Mouse (Mus musculus) embryonic facial prominence, embryonic 11.5 days (tissue): ENCODE results near the gene St3gal2. TPM values are rescaled to one million over a fixed set of nuclear protein-coding genes. Genes with fewer than 3 reads are reported as not detected.

Source experiments
- ATAC-seq: fragments of 200-750 bp; cut with Nextera tagmentation; replicated peaks from 2 replicates; pipeline ENCODE4 v1.8.0; 2017; ENCODE audit warnings: low read depth; ENCODE audit not compliant: insufficient number of reproducible peaks, low FRiP score, low TSS enrichment
- DNase-seq: peaks from one replicate; pipeline ENCODE4 v3.0.0-alpha.2; 2015; ENCODE audit warnings: low spot score
- H3K27ac ChIP-seq: fragments of 300-500 bp; sonication (generic); replicated peaks from 2 replicates; pipeline ENCODE4 v1.5.1; 2014; ENCODE audit warnings: mild to moderate bottlenecking, low read depth, low read length, control low read depth
- H3K27me3 ChIP-seq: fragments of 300-500 bp; sonication (generic); 2 replicates; pipeline ENCODE4 v1.6.1; 2014; ENCODE audit warnings: mild to moderate bottlenecking, low read length, moderate library complexity, mixed read lengths; ENCODE audit not compliant: control insufficient read depth, insufficient read depth
- H3K36me3 ChIP-seq: fragments of 300-500 bp; sonication (generic); replicated peaks from 2 replicates; pipeline ENCODE4 v1.6.1; 2014; ENCODE audit warnings: low read depth, mild to moderate bottlenecking, low read length, moderate library complexity, mixed read lengths; ENCODE audit not compliant: control insufficient read depth, insufficient read depth
- H3K4me1 ChIP-seq: fragments of 300-500 bp; sonication (generic); 2 replicates; pipeline ENCODE4 v1.6.1; 2014; ENCODE audit warnings: low read length, mixed read lengths; ENCODE audit not compliant: control insufficient read depth, insufficient read depth
- H3K4me2 ChIP-seq: fragments of 300-500 bp; sonication (generic); 2 replicates; pipeline ENCODE4 v1.6.1; 2014; ENCODE audit warnings: low read depth, mild to moderate bottlenecking, control low read depth, low read length, moderate library complexity
- H3K4me3 ChIP-seq: fragments of 300-500 bp; sonication (generic); 2 replicates; pipeline ENCODE4 v1.5.1; 2014; ENCODE audit warnings: low read depth, low read length, control low read depth
- H3K9ac ChIP-seq: fragments of 300-500 bp; sonication (generic); replicated peaks from 2 replicates; pipeline ENCODE4 v1.6.1; 2014; ENCODE audit warnings: mild to moderate bottlenecking, control low read depth, low read length
- H3K9me3 ChIP-seq: fragments of 300-500 bp; sonication (generic); replicated peaks from 2 replicates; pipeline ENCODE4 v1.6.1; 2016; ENCODE audit warnings: mild to moderate bottlenecking, low read length, inconsistent platforms, mixed read lengths; ENCODE audit not compliant: control insufficient read depth
- WGBS: fragments of 180-500 bp; shearing (Covaris S2); extraction: QIAGEN DNeasy Blood & Tissue Kit; methylation state at CpG from one replicate; pipeline ENCODE4 v1.1.7; 2014; 5-methylcytosine and 5-hydroxymethylcytosine counted together
- polyA plus RNA-seq: library from polyadenylated mRNA; unstranded; fragments of >200 nt; fragmentation: Nextera tagmentation; extraction: Ambion mirVana; gene quantifications from 2 replicates; pipeline ENCODE4 v1.2.1, GENCODE M21; 2014

St3gal2 gene
- polyA plus RNA-seq, 1 experiment from 2014 or later: 15.1 TPM

- WGBS: 89% methylated on average over 15 of the region's 15 CpGs
- Histone ChIP-seq H3K9me3 (no peaks in the 10 kb centered on the region), H3K4me2 (no peak overlapping the region), H3K27me3 (no peaks in the 10 kb centered on the region), H3K27ac (no peak overlapping the region), H3K36me3 (no peaks in the 10 kb centered on the region), H3K4me1 (no peaks in the 10 kb centered on the region), H3K9ac (no peak overlapping the region), H3K4me3 (no peak overlapping the region)
- DNase-seq (no peak), ATAC-seq (no peak)
These were observed 21.1 kb downstream of the St3gal2 start for GRCm38 (mm10) chr8:110940682-110941452.

- DNase-seq (peak; percentile 12), ATAC-seq (no peak)
- WGBS: 78% methylated on average over 10 of the region's 10 CpGs
- Histone ChIP-seq H3K27ac (no peak overlapping the region), H3K9me3 (no peaks in the 10 kb centered on the region), H3K4me3 (no peak overlapping the region), H3K4me2 (no peak overlapping the region), H3K9ac (no peak overlapping the region), H3K4me1 (no peaks in the 10 kb centered on the region), H3K27me3 (no peaks in the 10 kb centered on the region), H3K36me3 (no peaks in the 10 kb centered on the region)
These were observed 21.8 kb downstream of the St3gal2 start for GRCm38 (mm10) chr8:110941453-110941948.

GRCm38 (mm10) chr8:110944276-110944876 lies 24.7 kb downstream of the St3gal2 start:
- WGBS: 87% methylated on average over 7 of the region's 7 CpGs
- H3K27me3 ChIP-seq: no peaks in the 10 kb centered on the region
- no peak overlapping the region for H3K9ac ChIP-seq
- H3K4me2 ChIP-seq: no peak overlapping the region
- no peaks in the 10 kb centered on the region for H3K9me3 ChIP-seq
- H3K36me3 ChIP-seq: no peaks in the 10 kb centered on the region
- ATAC-seq: no peak
- H3K4me1 ChIP-seq: no peaks in the 10 kb centered on the region
- no peak for DNase-seq
- no peak overlapping the region for H3K4me3 ChIP-seq
- no peak overlapping the region for H3K27ac ChIP-seq

- Histone ChIP-seq H3K9me3 (no peaks in the 10 kb centered on the region), H3K4me3 (no peak overlapping the region), H3K9ac (no peak overlapping the region), H3K27me3 (no peaks in the 10 kb centered on the region), H3K4me2 (no peak overlapping the region), H3K4me1 (no peaks in the 10 kb centered on the region), H3K36me3 (no peaks in the 10 kb centered on the region), H3K27ac (no peak overlapping the region)
- no peak for ATAC-seq
- DNase-seq: no peak
- WGBS: 73% methylated on average over 4 of the region's 4 CpGs
These were observed 26.0 kb downstream of the St3gal2 start for GRCm38 (mm10) chr8:110945716-110946115.

GRCm38 (mm10) chr8:110950065-110950484 lies 30.4 kb downstream of the St3gal2 start:
- 81% methylated on average over 17 of the region's 17 CpGs for WGBS
- ATAC-seq (no peak), DNase-seq (no peak)
- Histone ChIP-seq H3K27ac (no peak overlapping the region), H3K9me3 (no peaks in the 10 kb centered on the region), H3K9ac (no peak overlapping the region), H3K4me1 (no peaks in the 10 kb centered on the region), H3K27me3 (no peaks in the 10 kb centered on the region), H3K4me3 (no peak overlapping the region), H3K4me2 (no peak overlapping the region), H3K36me3 (no peaks in the 10 kb centered on the region)

GRCm38 (mm10) chr8:110954776-110955175 lies 35.1 kb downstream of the St3gal2 start:
- H3K4me3 ChIP-seq: no peak overlapping the region
- no peak overlapping the region for H3K9ac ChIP-seq
- H3K27me3 ChIP-seq: no peaks in the 10 kb centered on the region
- DNase-seq (no peak), ATAC-seq (no peak)
- H3K27ac ChIP-seq: no peak overlapping the region
- 75% methylated on average over 8 of the region's 8 CpGs for WGBS
- H3K4me2 ChIP-seq: no peak overlapping the region
- H3K9me3 ChIP-seq: no peaks in the 10 kb centered on the region
- peaks cover 6% of the 10 kb centered on the region for H3K36me3 ChIP-seq
- no peaks in the 10 kb centered on the region for H3K4me1 ChIP-seq

GRCm38 (mm10) chr8:110956619-110957450 lies 37.1 kb downstream of the St3gal2 start:
- no peaks in the 10 kb centered on the region for H3K4me1 ChIP-seq
- WGBS: 86% methylated on average over 15 of the region's 15 CpGs
- ATAC-seq (no peak), DNase-seq (no peak)
- no peak overlapping the region for H3K4me2 ChIP-seq
- H3K9ac ChIP-seq: no peak overlapping the region
- H3K27me3 ChIP-seq: no peaks in the 10 kb centered on the region
- no peak overlapping the region for H3K27ac ChIP-seq
- peaks cover 6% of the 10 kb centered on the region for H3K36me3 ChIP-seq
- H3K4me3 ChIP-seq: no peak overlapping the region
- H3K9me3 ChIP-seq: no peaks in the 10 kb centered on the region
